Mouse (Mus musculus) stomach, postnatal 0 days (tissue): ENCODE measurements at regions not wholly inside any gene's neighbourhood (a gene's known extent, or its start where the extent isn't known, plus 50 kb on each side); places are given as distances from the start of the nearest gene placed in this dataset.

ENCODE experiments used
- CTCF ChIP-seq: IDR thresholded peaks from 2 replicates; pipeline ENCODE4 v1.5.1; 2016; ENCODE audit warnings: antibody characterized with exemption, low read depth, mild to moderate bottlenecking, moderate library complexity
- EP300 ChIP-seq: optimal IDR thresholded peaks from 2 replicates; pipeline ENCODE3; 2016; ENCODE audit warnings: antibody characterized with exemption

- TF ChIP-seq CTCF: no peak
- no peak for TF ChIP-seq EP300
These were observed 71.0 kb upstream of the Spaca7 start for GRCm38 (mm10) chr8:12501824-12502223.
